Mouse (Mus musculus): ENCODE measurements around the gene Fam192a. TPM values are rescaled to one million over a fixed set of nuclear protein-coding genes. Genes with fewer than 3 reads are reported as not detected.

Gene Fam192a
- polyA plus RNA-seq, 1 experiment: 24.2 TPM

- Histone ChIP-seq H3K4me3 (no peak overlapping the region), H3ac (ENCODE audit: control insufficient read depth, insufficient read length) (no peak overlapping the region), H3K27me3 (ENCODE audit: control insufficient read depth, insufficient read depth, insufficient read length) (no peaks in the 10 kb centered on the region), H3K79me2 (ENCODE audit: control insufficient read depth, insufficient read depth) (no peaks in the 10 kb centered on the region), H3K4me2 (ENCODE audit: low read depth) (no peak overlapping the region), H3K36me3 (ENCODE audit: control insufficient read depth, insufficient read depth) (no peaks in the 10 kb centered on the region)
- TF ChIP-seq POLR2A (IDR thresholded peaks at IDR 0.05; ENCODE audit: insufficient read length, low read depth): no peak
- TF ChIP-seq CEBPB (IDR thresholded peaks at IDR 0.05; ENCODE audit: insufficient read depth, poor library complexity, severe bottlenecking): no peak
- no peak for TF ChIP-seq E2F4 (IDR thresholded peaks at IDR 0.05; ENCODE audit: insufficient read depth)
- TF ChIP-seq MYOG (IDR thresholded peaks at IDR 0.05; ENCODE audit: control insufficient read depth in 1 of 3, insufficient read depth in 1 of 3, insufficient read length in 2 of 3, low read depth in 2 of 3): no peak
- no peak for TF ChIP-seq POLR2AphosphoS2 (IDR thresholded peaks at IDR 0.05; ENCODE audit: insufficient read length, low read depth)
- no peak for TF ChIP-seq SRF (IDR thresholded peaks at IDR 0.05; ENCODE audit: control insufficient read depth, insufficient read length, low read depth)
- no peak for TF ChIP-seq TCF12 (IDR thresholded peaks at IDR 0.05; ENCODE audit: insufficient read depth, poor library complexity, severe bottlenecking)
- no peak for TF ChIP-seq REST (IDR thresholded peaks at IDR 0.05; ENCODE audit: insufficient read depth, insufficient read length)
- TF ChIP-seq USF1 (IDR thresholded peaks at IDR 0.05; ENCODE audit: low read depth): no peak
- TF ChIP-seq MAX (IDR thresholded peaks at IDR 0.05; ENCODE audit: low read depth): no peak
- no peak for TF ChIP-seq MYOD1 (IDR thresholded peaks at IDR 0.05; ENCODE audit: control insufficient read depth in 1 of 3, insufficient read length in 2 of 3, low read depth in 2 of 3)
- no peak for TF ChIP-seq TCF3 (IDR thresholded peaks at IDR 0.05; ENCODE audit: insufficient read length, low read depth)
Measured at GRCm38 (mm10) chr8:94557281-94557680, 44.5 kb downstream of the Fam192a start.

- H3K36me3 ChIP-seq (ENCODE audit: control insufficient read depth, insufficient read depth): no peaks in the 10 kb centered on the region
Measured at GRCm38 (mm10) chr8:94552696-94553095, 49.1 kb downstream of the Fam192a start.

GRCm38 (mm10) chr8:94551471-94552422 is 50.0 kb downstream of the Fam192a start:
- TF ChIP-seq MYOD1 (IDR thresholded peaks at IDR 0.05; ENCODE audit: control insufficient read depth in 1 of 3, insufficient read length in 2 of 3, low read depth in 2 of 3) (peak in 1 of 3 experiments; percentile 25), MAX (IDR thresholded peaks at IDR 0.05; ENCODE audit: low read depth) (no peak), MYOG (IDR thresholded peaks at IDR 0.05; ENCODE audit: control insufficient read depth in 1 of 3, insufficient read depth in 1 of 3, insufficient read length in 2 of 3, low read depth in 2 of 3) (peak in 1 of 3 experiments; percentile 6)
- Histone ChIP-seq H3K36me3 (ENCODE audit: control insufficient read depth, insufficient read depth) (no peaks in the 10 kb centered on the region), H3K4me2 (ENCODE audit: low read depth) (peak overlapping the region; percentile 32), H3K79me2 (ENCODE audit: control insufficient read depth, insufficient read depth) (no peaks in the 10 kb centered on the region), H3ac (ENCODE audit: control insufficient read depth, insufficient read length) (no peak overlapping the region), H3K27me3 (ENCODE audit: control insufficient read depth, insufficient read depth, insufficient read length) (no peaks in the 10 kb centered on the region), H3K4me3 (no peak overlapping the region)

More at GRCm38 (mm10) chr8:94552696-94553095, 49.1 kb downstream of the Fam192a start:
- H3K79me2 ChIP-seq (ENCODE audit: control insufficient read depth, insufficient read depth): no peaks in the 10 kb centered on the region
- TF ChIP-seq MYOD1 (IDR thresholded peaks at IDR 0.05; ENCODE audit: control insufficient read depth in 1 of 3, insufficient read length in 2 of 3, low read depth in 2 of 3) (peak in 1 of 3 experiments; percentile 49), MYOG (IDR thresholded peaks at IDR 0.05; ENCODE audit: control insufficient read depth in 1 of 3, insufficient read depth in 1 of 3, insufficient read length in 2 of 3, low read depth in 2 of 3) (peak in 2 of 3 experiments; percentile 46 to 68), POLR2AphosphoS2 (IDR thresholded peaks at IDR 0.05; ENCODE audit: insufficient read length, low read depth) (no peak)
- H3K4me2 ChIP-seq (ENCODE audit: low read depth): no peak overlapping the region
- no peak overlapping the region for H3K4me3 ChIP-seq
- no peak overlapping the region for H3ac ChIP-seq (ENCODE audit: control insufficient read depth, insufficient read length)
- H3K27me3 ChIP-seq (ENCODE audit: control insufficient read depth, insufficient read depth, insufficient read length): no peaks in the 10 kb centered on the region

- Histone ChIP-seq H3K27me3 (ENCODE audit: control insufficient read depth, insufficient read depth, insufficient read length) (no peaks in the 10 kb centered on the region), H3K79me2 (ENCODE audit: control insufficient read depth, insufficient read depth) (no peaks in the 10 kb centered on the region), H3K4me2 (ENCODE audit: low read depth) (peak overlapping the region; percentile 24), H3ac (ENCODE audit: control insufficient read depth, insufficient read length) (no peak overlapping the region), H3K4me3 (no peak overlapping the region), H3K36me3 (ENCODE audit: control insufficient read depth, insufficient read depth) (no peaks in the 10 kb centered on the region)
- peak in 2 of 3 experiments; percentile 52 to 89 for TF ChIP-seq MYOD1 (IDR thresholded peaks at IDR 0.05; ENCODE audit: control insufficient read depth in 1 of 3, insufficient read length in 2 of 3, low read depth in 2 of 3)
- TF ChIP-seq MYOG (IDR thresholded peaks at IDR 0.05; ENCODE audit: control insufficient read depth in 1 of 3, insufficient read depth in 1 of 3, insufficient read length in 2 of 3, low read depth in 2 of 3): peak in 2 of 3 experiments; percentile 22 to 82
- no peak for TF ChIP-seq CEBPB (IDR thresholded peaks at IDR 0.05; ENCODE audit: insufficient read depth, poor library complexity, severe bottlenecking)
Measured at GRCm38 (mm10) chr8:94549998-94550397, 51.8 kb downstream of the Fam192a start.

- no peak overlapping the region for H3K4me3 ChIP-seq
- peak overlapping the region; percentile 24 for H3K4me2 ChIP-seq (ENCODE audit: low read depth)
- H3K36me3 ChIP-seq (ENCODE audit: control insufficient read depth, insufficient read depth): no peaks in the 10 kb centered on the region
- H3ac ChIP-seq (ENCODE audit: control insufficient read depth, insufficient read length): no peak overlapping the region
- TF ChIP-seq POLR2A (IDR thresholded peaks at IDR 0.05; ENCODE audit: insufficient read length, low read depth): no peak
- no peak for TF ChIP-seq E2F4 (IDR thresholded peaks at IDR 0.05; ENCODE audit: insufficient read depth)
- TF ChIP-seq USF1 (IDR thresholded peaks at IDR 0.05; ENCODE audit: low read depth): no peak
- no peak for TF ChIP-seq TCF12 (IDR thresholded peaks at IDR 0.05; ENCODE audit: insufficient read depth, poor library complexity, severe bottlenecking)
- TF ChIP-seq CEBPB (IDR thresholded peaks at IDR 0.05; ENCODE audit: insufficient read depth, poor library complexity, severe bottlenecking): no peak
- no peak for TF ChIP-seq POLR2AphosphoS2 (IDR thresholded peaks at IDR 0.05; ENCODE audit: insufficient read length, low read depth)
- no peak for TF ChIP-seq MYOG (IDR thresholded peaks at IDR 0.05; ENCODE audit: control insufficient read depth in 1 of 3, insufficient read depth in 1 of 3, insufficient read length in 2 of 3, low read depth in 2 of 3)
- TF ChIP-seq MYOD1 (IDR thresholded peaks at IDR 0.05; ENCODE audit: control insufficient read depth in 1 of 3, insufficient read length in 2 of 3, low read depth in 2 of 3): no peak
- TF ChIP-seq MAX (IDR thresholded peaks at IDR 0.05; ENCODE audit: low read depth): no peak
- no peak for TF ChIP-seq TCF3 (IDR thresholded peaks at IDR 0.05; ENCODE audit: insufficient read length, low read depth)
- H3K27me3 ChIP-seq (ENCODE audit: control insufficient read depth, insufficient read depth, insufficient read length): no peaks in the 10 kb centered on the region
- H3K79me2 ChIP-seq (ENCODE audit: control insufficient read depth, insufficient read depth): no peaks in the 10 kb centered on the region
Measured at GRCm38 (mm10) chr8:94549482-94549881, 52.3 kb downstream of the Fam192a start.
